Mouse (Mus musculus): ENCODE measurements at regions not wholly inside any gene's neighbourhood (a gene's known extent, or its start where the extent isn't known, plus 50 kb on each side); places are given as distances from the start of the nearest gene placed in this dataset.

DNA sequence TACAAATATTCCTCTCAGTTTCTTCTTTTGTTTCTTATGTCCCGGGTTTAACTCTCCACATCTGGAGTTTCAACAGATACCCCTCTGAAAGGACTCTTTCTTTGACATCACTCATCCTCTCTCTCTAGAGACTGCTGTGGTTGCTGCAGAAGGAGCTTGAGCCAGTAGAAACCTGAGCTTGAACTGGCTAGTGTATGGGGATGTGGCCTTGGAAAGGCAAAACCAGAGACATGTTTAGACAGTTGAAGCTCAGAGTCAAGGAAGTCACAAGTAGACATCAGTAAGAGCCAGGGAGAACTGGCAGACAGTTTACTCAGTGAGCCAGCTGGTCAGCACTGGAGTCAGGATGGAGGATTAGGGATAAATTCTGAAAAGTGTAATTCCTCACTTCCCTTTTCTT is 140.7 kb upstream of the Ptgfr start:
- TF ChIP-seq POLR2A (IDR thresholded peaks at IDR 0.05; ENCODE audit: borderline replicate concordance, insufficient read depth, low read length): no peak
- no peak for TF ChIP-seq CTCF (IDR thresholded peaks at IDR 0.05; ENCODE audit: borderline replicate concordance, insufficient read depth, low read depth, low read length)

Measured in cerebellum, adult 2 months (tissue).